Mouse (Mus musculus) kidney, adult 8-10 months (tissue): ENCODE results near the gene Ndufc2.
"Not testable (repeated sequence)": the region's sequence is repeated elsewhere in the genome, so short reads cannot be mapped to it uniquely, and the experiment has no call there.

ENCODE experiments used
- DNase-seq, 2 experiments: peaks; one replicate each; pipeline ENCODE4 v3.0.0; 2022

Ndufc2 gene

GRCm38 (mm10) chr7:97427778-97428420, 28.1 kb downstream of the Ndufc2 start:
- DNase-seq, result no peak

- peak; percentile 35 to 55 for DNase-seq
Observed at GRCm38 (mm10) chr7:97429705-97430104, 29.9 kb downstream of the Ndufc2 start.

- DNase-seq, result not testable (repeated sequence)
Observed at GRCm38 (mm10) chr7:97433517-97433916, 33.7 kb downstream of the Ndufc2 start.

- no peak for DNase-seq
Observed at GRCm38 (mm10) chr7:97434517-97434916, 34.7 kb downstream of the Ndufc2 start.

DNA sequence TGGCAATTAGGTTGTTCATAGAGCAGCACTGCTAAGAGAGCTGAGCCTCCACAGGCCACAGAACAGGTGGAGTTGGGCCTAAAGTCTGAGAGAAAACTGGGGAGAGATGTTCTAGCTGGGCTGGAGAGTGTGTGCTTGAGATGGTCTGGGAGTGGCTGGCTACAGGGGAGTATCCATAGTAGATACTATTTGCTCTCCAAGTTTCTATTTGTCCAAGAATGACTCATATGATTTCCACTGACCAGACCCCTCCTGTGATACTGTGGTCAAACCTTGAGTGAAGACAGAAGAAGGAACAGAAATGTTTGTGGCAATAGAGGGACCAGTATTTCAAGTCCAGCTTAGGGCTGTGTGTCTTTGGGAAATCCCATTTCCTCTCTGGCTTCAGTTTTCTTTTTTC, 39.2 kb downstream of the Ndufc2 start:
- DNase-seq, result no peak

DNA sequence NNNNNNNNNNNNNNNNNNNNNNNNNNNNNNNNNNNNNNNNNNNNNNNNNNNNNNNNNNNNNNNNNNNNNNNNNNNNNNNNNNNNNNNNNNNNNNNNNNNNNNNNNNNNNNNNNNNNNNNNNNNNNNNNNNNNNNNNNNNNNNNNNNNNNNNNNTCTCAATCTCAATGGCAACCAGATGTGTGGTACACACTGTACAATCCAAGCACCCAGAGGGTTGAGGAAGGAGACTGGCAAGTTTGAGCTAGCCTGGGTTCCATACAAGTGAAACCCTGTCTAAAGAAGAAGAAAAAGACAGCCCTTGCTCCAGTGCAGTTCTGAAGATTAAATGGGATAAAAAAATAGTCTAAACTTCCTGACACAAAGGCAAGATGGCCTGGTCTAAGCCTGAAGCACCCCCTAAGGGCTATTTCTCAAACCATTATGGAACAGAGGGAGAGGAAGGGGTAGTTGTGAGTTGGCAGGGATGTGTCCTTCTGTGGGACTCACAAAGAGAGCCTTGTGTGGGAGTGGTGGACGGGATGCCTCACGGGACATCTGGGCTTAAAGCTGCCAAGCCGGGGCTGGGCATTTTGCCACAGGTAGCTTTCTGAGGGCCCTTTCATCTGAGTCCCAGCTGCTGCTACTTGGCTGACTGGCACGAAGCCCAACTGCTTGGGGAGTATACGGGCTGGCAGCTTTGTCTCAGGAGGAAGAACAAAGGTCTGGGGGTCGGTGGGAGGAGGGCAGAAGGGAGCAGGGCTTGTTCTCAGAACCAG, 46.5 kb downstream of the Ndufc2 start:
- peak; percentile 81 to 86 for DNase-seq

GRCm38 (mm10) chr7:97447050-97447531, 47.3 kb downstream of the Ndufc2 start:
- DNase-seq, result peak; percentile 26 to 48

DNA sequence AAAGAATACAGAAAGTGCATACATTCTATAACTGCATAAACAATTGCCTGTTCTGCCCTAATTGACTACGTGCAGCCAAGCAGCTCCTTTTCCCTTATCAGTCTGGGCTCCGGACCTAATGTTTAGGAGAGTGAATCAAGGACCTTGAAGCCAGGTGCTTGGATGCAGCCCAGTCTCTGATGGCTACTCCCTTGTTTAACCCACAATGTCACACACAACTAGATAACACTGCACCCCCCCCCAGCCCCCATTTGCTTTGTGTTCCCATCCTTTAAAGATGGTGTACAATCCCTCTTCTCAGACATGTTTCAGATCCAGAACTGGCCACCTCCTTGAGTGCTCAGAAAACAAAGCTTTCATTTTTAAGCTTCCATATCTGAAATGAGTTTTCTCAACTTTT, 51.2 kb downstream of the Ndufc2 start, which contains the start of gene Kctd14:
TSS of gene Kctd14 (plus strand) at position 301 of the 400 bp plus-strand sequence.
- not testable (repeated sequence) for DNase-seq

DNA sequence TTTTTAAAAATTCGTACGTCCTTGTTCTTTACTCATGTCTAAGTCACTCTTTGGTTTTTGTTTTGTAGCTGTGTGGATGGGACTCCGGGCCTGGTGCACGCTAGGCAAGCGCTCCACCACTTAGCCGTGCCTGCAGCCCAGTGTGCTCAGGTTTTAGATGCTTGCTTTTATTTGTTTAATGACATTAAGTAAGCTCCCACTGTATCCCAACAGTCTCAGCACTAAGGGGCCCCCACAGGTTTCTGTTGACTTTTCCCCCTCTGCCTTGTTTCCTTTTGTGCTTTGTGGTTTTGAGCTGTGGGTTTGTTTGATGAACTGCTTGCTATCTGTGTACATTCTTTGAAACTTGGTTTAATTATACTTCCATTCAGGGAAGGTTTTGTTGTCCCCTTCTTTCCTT, 52.4 kb downstream of the Ndufc2 start:
- DNase-seq, result no peak

DNA sequence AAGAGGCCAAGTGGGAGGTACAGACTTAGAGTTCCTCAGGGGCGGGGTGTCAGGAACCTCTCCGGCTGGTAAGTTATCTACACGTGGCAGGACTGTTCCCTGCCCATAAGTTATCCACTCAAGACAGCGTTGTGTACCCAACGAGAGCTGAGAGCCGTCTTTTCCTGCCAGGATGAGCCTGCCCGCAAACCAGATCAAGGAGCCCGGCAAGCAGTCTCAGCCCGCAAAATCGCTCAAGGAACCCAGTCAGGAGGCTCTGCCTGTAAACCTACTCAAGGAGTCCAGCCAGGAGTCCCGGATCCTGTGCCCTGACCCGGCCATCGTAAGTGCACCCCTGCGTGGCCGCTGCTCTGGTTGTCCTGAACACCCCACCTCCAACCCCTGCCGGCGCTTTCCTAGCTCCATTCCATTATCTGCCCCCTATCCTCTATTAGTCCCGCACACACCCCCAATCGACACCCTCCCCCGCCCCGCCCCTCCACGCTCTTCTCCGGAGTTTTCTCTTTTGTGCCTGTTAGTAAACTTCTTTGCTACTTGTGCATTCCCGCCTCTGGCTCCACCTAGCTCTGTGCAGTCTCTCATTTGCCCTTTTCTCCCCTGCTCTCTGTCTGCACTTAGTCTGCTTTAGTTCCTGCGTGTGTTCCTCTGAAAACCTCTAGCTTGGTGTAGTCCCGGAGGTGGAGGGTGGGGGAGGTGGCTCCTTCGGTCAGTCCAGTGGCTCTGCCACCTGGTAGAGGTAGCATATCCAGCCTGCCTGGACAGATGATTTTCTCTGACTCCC, 53.5 kb downstream of the Ndufc2 start:
- DNase-seq, result peak; percentile 18 to 40

GRCm38 (mm10) chr7:97454795-97455194, 55.0 kb downstream of the Ndufc2 start:
- peak in 1 of 2 experiments; percentile 35 for DNase-seq

DNA sequence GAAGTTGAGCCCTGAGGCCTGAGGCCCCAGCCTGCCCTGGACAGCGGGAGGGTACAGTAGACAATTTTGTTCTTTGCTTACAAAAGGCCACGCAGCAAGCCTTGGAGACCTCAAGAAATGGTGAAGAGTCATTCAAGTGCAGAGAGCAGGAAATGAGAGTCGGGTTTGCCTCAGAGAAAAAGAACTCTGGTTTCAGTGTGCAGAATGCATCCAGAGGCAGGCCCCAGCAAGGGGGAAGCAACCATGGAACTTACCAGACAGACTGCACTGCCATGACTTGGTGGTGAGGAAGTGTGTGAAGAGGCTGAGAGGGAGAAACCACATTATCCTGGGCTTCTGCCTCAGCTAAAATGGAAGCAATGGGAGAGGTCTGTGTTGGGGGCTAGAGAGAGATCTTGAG, 55.8 kb downstream of the Ndufc2 start:
- DNase-seq, result no peak
